Mouse (Mus musculus) bone marrow, adult 2 months (tissue): ENCODE data around the gene Casq1.

ENCODE experiments used
- CTCF ChIP-seq: fragments of 200-500 bp; IDR thresholded peaks from 2 replicates; pipeline ENCODE4 v1.5.1; 2011; ENCODE audit warnings: low read length, control low read depth; ENCODE audit not compliant: control insufficient read depth, insufficient read depth
- POLR2A ChIP-seq: fragments of 200-500 bp; IDR thresholded peaks from 2 replicates; pipeline ENCODE4 v1.6.1; 2011; ENCODE audit warnings: low read depth, mild to moderate bottlenecking, control low read depth, low read length, borderline replicate concordance; ENCODE audit not compliant: control insufficient read depth

- no peak for TF ChIP-seq CTCF
- no peak for TF ChIP-seq POLR2A
Measured at GRCm38 (mm10) chr1:172173181-172173580, 46.5 kb downstream of the Casq1 start.
